Mouse (Mus musculus): ENCODE data around the gene Grid2ip. TPM values are rescaled to one million over a fixed set of nuclear protein-coding genes. Genes with fewer than 3 reads are reported as not detected.

The Grid2ip gene
- not detected in 2 replicates for total RNA-seq (2014; rRNA removed; ENCODE audit: low replicate concordance)
- not detected in 2 replicates for polyA plus RNA-seq (2015; fragmentation: Nextera tagmentation; extraction: Ambion mirVana)

DNA sequence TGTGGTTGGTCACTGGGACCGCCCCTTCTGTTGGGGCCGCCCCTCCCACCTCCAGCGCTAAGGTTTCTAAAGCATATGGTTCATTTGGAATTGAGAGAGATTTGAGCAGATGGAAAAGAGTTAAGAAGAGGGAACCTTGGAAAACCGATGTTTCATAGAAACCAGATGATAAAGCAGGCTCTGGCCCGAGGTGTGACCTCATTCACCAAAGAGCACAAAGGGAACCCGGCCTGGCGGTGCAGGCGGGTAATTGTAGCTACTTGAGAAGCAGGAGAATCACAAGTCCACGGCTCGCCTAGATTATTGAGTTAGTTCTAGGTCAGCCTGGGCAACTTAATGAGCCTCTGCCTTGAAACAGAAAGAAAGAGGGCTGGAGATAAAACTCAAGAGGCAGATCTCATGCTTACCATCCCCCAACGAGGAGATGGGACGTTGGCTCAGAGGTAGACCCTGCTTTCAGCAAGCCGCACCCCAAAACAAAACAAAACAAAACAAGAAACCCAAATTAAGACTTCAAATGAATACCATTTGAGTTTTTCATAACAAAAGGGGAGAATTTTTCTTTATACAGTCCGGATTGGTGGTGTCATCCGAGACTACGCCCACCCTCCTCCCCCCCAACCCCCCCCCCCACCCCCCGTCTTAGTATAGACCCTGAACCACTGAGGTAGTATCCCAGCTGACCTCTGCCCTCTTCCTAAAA lies at the start of gene Grid2ip:
Grid2ip (plus strand) TSS at position 653 of the 703 bp plus-strand sequence.
- H3K4me2 ChIP-seq (ENCODE audit: low read depth, low read length) = peak within 1 kb of the TSS; percentile 22
- DNase-seq (ENCODE audit: low spot score) (no peak), ATAC-seq (ENCODE audit: insufficient read depth, low read depth) (no peak)
- H3K36me3 ChIP-seq (replicated peaks; ENCODE audit: control insufficient read depth, insufficient read depth, low read length) = no peaks in the 10 kb centered on the region
- H3K9ac ChIP-seq (replicated peaks; ENCODE audit: low read depth, low read length) = no peak within 1 kb of the TSS
- no peak for TF ChIP-seq CTCF (IDR thresholded peaks at IDR 0.05; ENCODE audit: low read depth)
- no peak for TF ChIP-seq EP300 (IDR thresholded peaks at IDR 0.05; ENCODE audit: low read depth)
- peaks cover 5% of the 10 kb centered on the region; the same call in 1 of the 2 replicates for H3K9me3 ChIP-seq (replicated peaks; ENCODE audit: control insufficient read depth, low read length)
- H3K4me3 ChIP-seq (ENCODE audit: low read depth, low read length) = peak within 1 kb of the TSS; percentile 12
- no peak within 1 kb of the TSS for H3K27ac ChIP-seq (ENCODE audit: low read depth)
- H3K4me1 ChIP-seq (ENCODE audit: control insufficient read depth, insufficient read depth) = 0 out of 2 replicates have a peak, but pooled peaks cover 4% of the 10 kb centered on the region
- H3K27me3 ChIP-seq (ENCODE audit: control insufficient read depth, insufficient read depth, low read length) = peaks cover 36% of the 10 kb centered on the region
- 19% methylated on average over 17 of the region's 17 CpGs for WGBS

DNA sequence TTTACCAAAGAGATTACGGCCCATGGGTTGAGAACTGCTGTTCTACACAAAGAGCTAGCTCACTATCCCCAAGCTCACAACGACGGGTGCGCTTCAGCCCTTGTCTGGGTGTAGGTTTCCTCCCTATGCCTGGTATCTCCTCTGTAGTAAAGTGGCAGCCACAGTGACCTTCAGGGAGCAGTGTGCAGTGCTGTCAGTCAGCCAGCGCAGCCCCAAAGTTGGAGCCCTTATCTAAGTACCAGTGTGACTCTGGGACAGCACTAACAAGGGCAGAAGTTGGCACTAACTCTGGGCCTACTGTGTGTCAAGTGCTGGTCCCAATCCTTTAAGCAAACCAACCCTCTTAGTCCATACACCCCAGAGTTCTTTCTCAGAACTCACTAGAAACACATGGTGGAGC lies 48.3 kb upstream of the Grid2ip start:
- Histone ChIP-seq H3K4me3 (ENCODE audit: low read depth, low read length) (no peak overlapping the region), H3K4me2 (ENCODE audit: low read depth, low read length) (no peak overlapping the region), H3K9me3 (replicated peaks; ENCODE audit: control insufficient read depth, low read length) (no peaks in the 10 kb centered on the region), H3K4me1 (ENCODE audit: control insufficient read depth, insufficient read depth) (peaks cover 4% of the 10 kb centered on the region; the same call in 1 of the 2 replicates), H3K27me3 (ENCODE audit: control insufficient read depth, insufficient read depth, low read length) (no peaks in the 10 kb centered on the region), H3K36me3 (replicated peaks; ENCODE audit: control insufficient read depth, insufficient read depth, low read length) (peaks cover 73% of the 10 kb centered on the region), H3K9ac (replicated peaks; ENCODE audit: low read depth, low read length) (no peak overlapping the region), H3K27ac (ENCODE audit: low read depth) (peak overlapping the region; percentile 85)
- DNase-seq (ENCODE audit: low spot score) (peak; percentile 66), ATAC-seq (ENCODE audit: insufficient read depth, low read depth) (peak; percentile 84)
- TF ChIP-seq EP300 (IDR thresholded peaks at IDR 0.05; ENCODE audit: low read depth) (no peak), CTCF (IDR thresholded peaks at IDR 0.05; ENCODE audit: low read depth) (no peak)
- WGBS = 58% methylated on average over 5 of the region's 5 CpGs

DNA sequence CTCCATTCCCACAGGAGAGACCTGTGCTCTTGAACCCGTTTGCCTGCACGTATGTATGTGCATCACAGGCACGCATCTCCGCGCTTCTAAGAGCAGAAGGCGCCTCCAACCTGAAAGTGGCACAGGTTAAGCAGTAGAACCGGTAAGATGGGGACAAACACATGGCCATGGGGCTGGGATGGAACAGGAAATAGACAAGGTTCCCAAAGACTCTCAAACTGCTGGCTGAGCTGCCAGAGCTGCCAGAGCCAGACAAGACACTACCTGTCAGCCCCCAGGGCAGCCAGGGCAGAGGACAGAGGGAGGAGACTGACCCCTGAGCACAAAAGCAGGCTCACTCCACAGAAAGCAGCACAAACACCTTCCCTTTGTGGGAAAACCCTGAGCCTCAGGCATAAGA lies 47.2 kb upstream of the Grid2ip start:
- 93% methylated on average over 7 of the region's 7 CpGs for WGBS
- Histone ChIP-seq H3K4me3 (ENCODE audit: low read depth, low read length) (no peak overlapping the region), H3K36me3 (replicated peaks; ENCODE audit: control insufficient read depth, insufficient read depth, low read length) (peaks cover 66% of the 10 kb centered on the region), H3K4me1 (ENCODE audit: control insufficient read depth, insufficient read depth) (peaks cover 10% of the 10 kb centered on the region), H3K9ac (replicated peaks; ENCODE audit: low read depth, low read length) (no peak overlapping the region), H3K9me3 (replicated peaks; ENCODE audit: control insufficient read depth, low read length) (no peaks in the 10 kb centered on the region), H3K27me3 (ENCODE audit: control insufficient read depth, insufficient read depth, low read length) (no peaks in the 10 kb centered on the region), H3K4me2 (ENCODE audit: low read depth, low read length) (no peak overlapping the region), H3K27ac (ENCODE audit: low read depth) (no peak overlapping the region)
- DNase-seq (ENCODE audit: low spot score) (no peak), ATAC-seq (ENCODE audit: insufficient read depth, low read depth) (no peak)
- TF ChIP-seq CTCF (IDR thresholded peaks at IDR 0.05; ENCODE audit: low read depth) (no peak), EP300 (IDR thresholded peaks at IDR 0.05; ENCODE audit: low read depth) (no peak)

DNA sequence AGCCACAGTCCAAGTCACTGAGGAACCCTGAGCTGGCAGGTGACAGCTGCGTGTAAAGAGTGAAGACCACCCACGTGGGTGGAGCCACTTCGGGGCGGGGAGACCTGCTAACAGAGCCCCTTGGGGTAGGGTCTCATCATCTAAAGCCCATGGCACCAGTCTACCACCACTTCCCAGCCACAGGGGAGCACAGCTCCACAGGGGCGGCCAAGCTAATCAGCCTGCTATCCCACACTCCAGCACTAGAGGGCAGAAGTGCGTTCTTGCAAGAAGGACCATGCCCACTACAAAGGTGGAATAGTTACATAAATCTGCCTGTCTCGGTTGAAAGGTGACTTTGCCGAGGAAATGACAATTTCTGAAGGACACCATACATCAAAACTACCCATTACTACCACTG lies 45.3 kb upstream of the Grid2ip start:
- H3K27ac ChIP-seq (ENCODE audit: low read depth) = no peak overlapping the region
- peaks cover 58% of the 10 kb centered on the region for H3K36me3 ChIP-seq (replicated peaks; ENCODE audit: control insufficient read depth, insufficient read depth, low read length)
- H3K4me1 ChIP-seq (ENCODE audit: control insufficient read depth, insufficient read depth) = peaks cover 10% of the 10 kb centered on the region
- H3K9me3 ChIP-seq (replicated peaks; ENCODE audit: control insufficient read depth, low read length) = no peaks in the 10 kb centered on the region
- H3K4me2 ChIP-seq (ENCODE audit: low read depth, low read length) = no peak overlapping the region
- no peak for DNase-seq (ENCODE audit: low spot score)
- no peak overlapping the region for H3K9ac ChIP-seq (replicated peaks; ENCODE audit: low read depth, low read length)
- TF ChIP-seq EP300 (IDR thresholded peaks at IDR 0.05; ENCODE audit: low read depth) (no peak), CTCF (IDR thresholded peaks at IDR 0.05; ENCODE audit: low read depth) (peak; percentile 83)
- H3K4me3 ChIP-seq (ENCODE audit: low read depth, low read length) = no peak overlapping the region
- H3K27me3 ChIP-seq (ENCODE audit: control insufficient read depth, insufficient read depth, low read length) = no peaks in the 10 kb centered on the region
- no peak for ATAC-seq (ENCODE audit: insufficient read depth, low read depth)
- WGBS = 61% methylated on average over 8 of the region's 8 CpGs

DNA sequence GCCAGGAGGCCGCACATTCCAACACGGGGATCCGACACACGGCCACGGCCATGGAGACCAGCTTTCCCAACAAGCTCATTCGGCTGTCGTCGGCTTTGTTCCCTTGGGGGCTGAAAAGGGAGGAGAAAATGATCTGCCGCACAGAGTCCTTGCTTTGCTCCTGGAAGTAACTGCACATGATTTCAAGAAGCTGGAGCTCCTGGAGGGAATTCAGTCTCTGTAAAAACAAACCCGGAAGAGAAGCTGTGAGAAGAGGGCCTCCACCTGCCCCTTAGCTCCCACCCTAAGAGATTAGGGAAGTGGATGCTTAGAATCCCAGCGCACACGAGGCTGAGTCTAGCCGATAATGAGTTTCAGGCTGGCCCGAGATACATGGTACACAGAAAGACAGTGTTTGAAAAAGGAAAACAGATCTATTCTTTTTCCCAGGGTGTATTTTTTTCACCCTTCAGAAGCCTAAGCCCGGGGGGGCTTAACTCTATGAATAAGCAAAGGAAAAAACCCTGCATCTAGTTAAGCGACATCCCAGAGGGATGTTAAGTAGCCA lies 42.9 kb upstream of the Grid2ip start:
- peak overlapping the region; percentile 89 for H3K27ac ChIP-seq (ENCODE audit: low read depth)
- peaks cover 56% of the 10 kb centered on the region for H3K36me3 ChIP-seq (replicated peaks; ENCODE audit: control insufficient read depth, insufficient read depth, low read length)
- no peaks in the 10 kb centered on the region for H3K9me3 ChIP-seq (replicated peaks; ENCODE audit: control insufficient read depth, low read length)
- H3K27me3 ChIP-seq (ENCODE audit: control insufficient read depth, insufficient read depth, low read length) = no peaks in the 10 kb centered on the region
- TF ChIP-seq EP300 (IDR thresholded peaks at IDR 0.05; ENCODE audit: low read depth) (no peak), CTCF (IDR thresholded peaks at IDR 0.05; ENCODE audit: low read depth) (no peak)
- peak overlapping the region; percentile 93 for H3K4me2 ChIP-seq (ENCODE audit: low read depth, low read length)
- WGBS = 3% methylated on average over 16 of the region's 16 CpGs
- peaks cover 10% of the 10 kb centered on the region for H3K4me1 ChIP-seq (ENCODE audit: control insufficient read depth, insufficient read depth)
- H3K9ac ChIP-seq (replicated peaks; ENCODE audit: low read depth, low read length) = peak overlapping the region; percentile 81
- ATAC-seq (ENCODE audit: insufficient read depth, low read depth) (no peak), DNase-seq (ENCODE audit: low spot score) (peak; percentile 18)
- H3K4me3 ChIP-seq (ENCODE audit: low read depth, low read length) = peak overlapping the region; percentile 83

All from heart, postnatal 0 days (tissue).